Mouse (Mus musculus) testis, adult 2 months (tissue): ENCODE data around the gene Fbxl7. TPM values are rescaled to one million over a fixed set of nuclear protein-coding genes. Genes with fewer than 3 reads are reported as not detected.

Experiments used
- H3K27ac ChIP-seq: fragments of 200-500 bp; 2 replicates; pipeline ENCODE4 v1.5.1; 2012; ENCODE audit warnings: low read depth, low read length; ENCODE audit not compliant: control insufficient read depth, insufficient read depth
- H3K27me3 ChIP-seq: fragments of 200-500 bp; 2 replicates; pipeline ENCODE4 v1.6.1; 2012; ENCODE audit warnings: mild to moderate bottlenecking, low read length, moderate library complexity; ENCODE audit not compliant: control insufficient read depth, insufficient read depth
- H3K36me3 ChIP-seq: fragments of 200-500 bp; 2 replicates; pipeline ENCODE4 v1.6.1; 2012; ENCODE audit warnings: mild to moderate bottlenecking, low read length; ENCODE audit not compliant: control insufficient read depth, insufficient read depth
- H3K4me1 ChIP-seq: fragments of 200-500 bp; 2 replicates; pipeline ENCODE4 v1.6.1; 2012; ENCODE audit warnings: low read length; ENCODE audit not compliant: control insufficient read depth, insufficient read depth
- H3K4me3 ChIP-seq: fragments of 200-500 bp; 2 replicates; pipeline ENCODE4 v1.5.1; 2012; ENCODE audit warnings: low read depth, mild to moderate bottlenecking, low read length, moderate library complexity, mixed read lengths; ENCODE audit not compliant: control insufficient read depth
- CTCF ChIP-seq: fragments of 200-500 bp; IDR thresholded peaks from 2 replicates; pipeline ENCODE4 v1.5.1; 2012; ENCODE audit warnings: low read depth, mild to moderate bottlenecking, inconsistent platforms, low read length, moderate library complexity; ENCODE audit not compliant: control insufficient read depth, insufficient read depth, insufficient replicate concordance
- POLR2A ChIP-seq: fragments of 200-500 bp; IDR thresholded peaks from 2 replicates; pipeline ENCODE4 v1.6.1; 2012; ENCODE audit warnings: low read depth, mild to moderate bottlenecking, inconsistent platforms, low read length, moderate library complexity; ENCODE audit not compliant: control insufficient read depth
- polyA plus RNA-seq: library from polyadenylated mRNA; depleted of rRNA; stranded (reverse); fragments of >200 nt; gene quantifications from 2 replicates; pipeline ENCODE4 v1.2.3, GENCODE M21; 2012

Fbxl7 gene
- polyA plus RNA-seq, 1 experiment: 0.56 TPM

GRCm38 (mm10) chr15:26718390-26719036, 176.9 kb downstream of the Fbxl7 start:
- no peak for TF ChIP-seq CTCF
- TF ChIP-seq POLR2A: no peak
- H3K27me3 ChIP-seq: no peaks in the 10 kb centered on the region
- no peak overlapping the region for H3K4me3 ChIP-seq
- H3K27ac ChIP-seq: peak overlapping the region; percentile 44
- H3K4me1 ChIP-seq: no peaks in the 10 kb centered on the region
- H3K36me3 ChIP-seq: no peaks in the 10 kb centered on the region

GRCm38 (mm10) chr15:26717952-26718351, 177.4 kb downstream of the Fbxl7 start:
- Histone ChIP-seq H3K27me3 (no peaks in the 10 kb centered on the region), H3K36me3 (no peaks in the 10 kb centered on the region), H3K27ac (peak overlapping the region; percentile 81), H3K4me1 (no peaks in the 10 kb centered on the region), H3K4me3 (no peak overlapping the region)
- no peak for TF ChIP-seq POLR2A

DNA sequence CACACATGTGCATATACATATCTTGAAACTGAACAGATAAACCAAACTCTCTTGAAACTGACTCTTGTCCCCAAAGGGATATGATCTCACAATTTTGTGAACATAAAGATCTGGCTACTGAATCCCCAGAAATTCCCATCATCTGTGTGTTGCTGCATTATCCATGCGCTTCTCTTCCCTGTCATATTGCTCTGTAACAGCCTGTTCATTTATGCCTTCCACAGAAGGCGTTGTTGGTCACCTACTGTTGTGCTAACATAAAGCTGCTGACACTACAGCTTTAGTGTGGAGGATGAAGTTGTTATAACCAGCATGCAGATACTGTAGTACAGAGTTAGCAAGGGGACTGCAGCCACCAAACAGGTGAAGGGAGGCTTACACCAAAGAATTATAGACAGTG, 179.2 kb downstream of the Fbxl7 start:
- Histone ChIP-seq H3K27me3 (no peaks in the 10 kb centered on the region), H3K4me3 (no peak overlapping the region), H3K4me1 (no peaks in the 10 kb centered on the region), H3K27ac (no peak overlapping the region), H3K36me3 (no peaks in the 10 kb centered on the region)
- TF ChIP-seq POLR2A (no peak), CTCF (no peak)

GRCm38 (mm10) chr15:26715635-26716034, 179.7 kb downstream of the Fbxl7 start:
- no peaks in the 10 kb centered on the region for H3K27me3 ChIP-seq
- H3K36me3 ChIP-seq: no peaks in the 10 kb centered on the region
- H3K4me1 ChIP-seq: no peaks in the 10 kb centered on the region
- no peak overlapping the region for H3K4me3 ChIP-seq
- no peak overlapping the region for H3K27ac ChIP-seq
- TF ChIP-seq POLR2A: no peak
- no peak for TF ChIP-seq CTCF

DNA sequence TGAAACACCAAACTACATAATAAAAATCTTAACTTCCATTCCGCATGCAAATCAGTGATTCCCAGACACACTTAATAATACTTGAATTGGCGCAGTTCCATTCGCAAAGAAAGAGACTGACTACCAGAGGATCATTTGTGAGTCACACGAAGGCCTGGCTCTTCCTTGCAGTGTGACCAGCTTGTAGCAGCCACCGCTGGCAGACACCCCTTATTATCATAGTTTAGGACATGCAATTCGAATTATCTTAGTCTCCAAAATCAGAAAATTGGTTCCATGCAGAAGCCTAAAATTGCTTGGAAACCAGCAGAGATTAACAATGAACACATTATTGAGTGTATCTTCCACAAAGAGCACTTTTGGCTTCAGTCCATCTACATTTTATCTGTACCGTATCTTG, 183.1 kb downstream of the Fbxl7 start:
- Histone ChIP-seq H3K27ac (no peak overlapping the region), H3K27me3 (no peaks in the 10 kb centered on the region), H3K4me1 (no peaks in the 10 kb centered on the region), H3K4me3 (no peak overlapping the region), H3K36me3 (no peaks in the 10 kb centered on the region)
- TF ChIP-seq CTCF (no peak), POLR2A (no peak)

GRCm38 (mm10) chr15:26704966-26705365, 190.4 kb downstream of the Fbxl7 start:
- TF ChIP-seq POLR2A: no peak
- TF ChIP-seq CTCF: no peak
- no peaks in the 10 kb centered on the region for H3K4me1 ChIP-seq
- no peak overlapping the region for H3K27ac ChIP-seq
- no peaks in the 10 kb centered on the region for H3K27me3 ChIP-seq
- H3K36me3 ChIP-seq: no peaks in the 10 kb centered on the region
- H3K4me3 ChIP-seq: no peak overlapping the region

DNA sequence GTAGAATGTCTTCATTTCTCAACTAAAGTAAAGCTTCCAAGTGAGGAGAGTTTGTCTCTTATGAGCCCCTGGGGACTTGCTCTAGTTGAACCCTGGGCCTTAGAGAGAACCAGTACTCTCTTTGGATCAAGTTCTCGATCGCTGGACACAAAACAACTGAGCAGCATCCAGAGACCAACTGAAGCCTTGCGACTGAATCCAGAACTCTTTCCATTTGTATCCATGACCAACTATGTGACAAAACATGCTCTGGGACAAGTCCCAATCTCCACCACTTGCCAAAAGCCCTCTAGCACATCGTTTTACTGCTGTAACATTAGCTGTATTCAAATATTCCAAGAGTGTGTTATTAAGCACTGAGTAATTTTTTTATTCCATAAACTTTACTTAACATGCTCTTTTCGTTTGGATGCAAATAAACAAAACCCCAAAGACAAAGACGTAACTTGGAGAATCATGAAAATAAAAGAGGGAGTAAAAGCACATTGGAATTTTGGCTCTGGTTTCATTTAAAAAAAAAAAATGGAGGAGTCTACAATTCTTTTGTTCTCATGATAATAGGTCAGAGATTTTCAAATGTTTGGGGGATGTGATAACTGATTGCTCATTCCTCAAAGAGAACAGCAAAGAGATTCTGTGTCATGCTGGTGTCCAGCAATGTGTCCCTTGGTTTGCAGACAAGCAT, 192.1 kb downstream of the Fbxl7 start:
- Histone ChIP-seq H3K4me1 (no peaks in the 10 kb centered on the region), H3K4me3 (no peak overlapping the region), H3K27me3 (no peaks in the 10 kb centered on the region), H3K27ac (no peak overlapping the region), H3K36me3 (no peaks in the 10 kb centered on the region)
- TF ChIP-seq POLR2A (no peak), CTCF (no peak)
